Mouse (Mus musculus) midbrain, embryonic 11.5 days (tissue): ENCODE data around the gene Zfp704. TPM values are rescaled to one million over a fixed set of nuclear protein-coding genes. Genes with fewer than 3 reads are reported as not detected.

Source experiments
- ATAC-seq: fragments of 200-750 bp; cut with Nextera tagmentation; 2 replicates; pipeline ENCODE4 v1.8.0; 2017; ENCODE audit warnings: moderate TSS enrichment, moderate library complexity; ENCODE audit not compliant: low FRiP score
- DNase-seq: peaks from one replicate; pipeline ENCODE4 v3.0.0; 2015; ENCODE audit warnings: low spot score; ENCODE audit errors: missing footprints
- H3K27ac ChIP-seq: fragments of 300-500 bp; sonication (generic); 2 replicates; pipeline ENCODE4 v1.5.1; 2014; ENCODE audit warnings: low read depth, low read length
- H3K27me3 ChIP-seq: fragments of 300-500 bp; sonication (generic); 2 replicates; pipeline ENCODE4 v1.6.1; 2014; ENCODE audit warnings: mild to moderate bottlenecking, low read length, moderate library complexity, mixed read lengths; ENCODE audit not compliant: control insufficient read depth, insufficient read depth
- H3K36me3 ChIP-seq: fragments of 300-500 bp; sonication (generic); 2 replicates; pipeline ENCODE4 v1.6.1; 2014; ENCODE audit warnings: mild to moderate bottlenecking, low read length, moderate library complexity, mixed read lengths; ENCODE audit not compliant: control insufficient read depth, insufficient read depth
- H3K4me1 ChIP-seq: fragments of 300-500 bp; sonication (generic); 2 replicates; pipeline ENCODE4 v1.6.1; 2014; ENCODE audit warnings: low read length; ENCODE audit not compliant: control insufficient read depth, insufficient read depth
- H3K4me2 ChIP-seq: fragments of 300-500 bp; sonication (generic); 2 replicates; pipeline ENCODE4 v1.6.1; 2014; ENCODE audit warnings: mild to moderate bottlenecking, moderate library complexity
- H3K4me3 ChIP-seq: fragments of 300-500 bp; sonication (generic); 2 replicates; pipeline ENCODE4 v1.5.1; 2014; ENCODE audit warnings: low read depth, low read length
- H3K9ac ChIP-seq: fragments of 300-500 bp; sonication (generic); 2 replicates; pipeline ENCODE4 v1.6.1; 2014; ENCODE audit warnings: low read length
- H3K9me3 ChIP-seq: fragments of 300-500 bp; sonication (generic); 2 replicates; pipeline ENCODE4 v1.6.1; 2016; ENCODE audit warnings: low read length; ENCODE audit not compliant: control insufficient read depth
- WGBS: fragments of 180-500 bp; shearing (Covaris S2); extraction: QIAGEN DNeasy Blood & Tissue Kit; methylation state at CpG from one replicate; pipeline ENCODE4 v1.1.7; 2014; 5-methylcytosine and 5-hydroxymethylcytosine counted together
- polyA plus RNA-seq: library from polyadenylated mRNA; unstranded; fragments of >200 nt; fragmentation: Nextera tagmentation; extraction: Ambion mirVana; gene quantifications from 2 replicates; pipeline ENCODE4 v1.2.1, GENCODE M21; 2014

Gene Zfp704
- polyA plus RNA-seq, 1 experiment from 2014 or later: 5.5 TPM

GRCm38 (mm10) chr3:9499994-9500553 is 109.8 kb downstream of the Zfp704 start:
- Histone ChIP-seq H3K9ac (no peak overlapping the region), H3K27ac (no peak overlapping the region; the same call in 1 of the 2 replicates), H3K4me1 (peaks cover 15% of the 10 kb centered on the region), H3K4me3 (no peak overlapping the region), H3K36me3 (no peaks in the 10 kb centered on the region), H3K4me2 (no peak overlapping the region), H3K27me3 (no peaks in the 10 kb centered on the region), H3K9me3 (no peaks in the 10 kb centered on the region)
- ATAC-seq (peak; percentile 69), DNase-seq (no peak)
- 48% methylated on average over 8 of the region's 8 CpGs for WGBS

GRCm38 (mm10) chr3:9499489-9499888 is 110.4 kb downstream of the Zfp704 start:
- H3K4me3 ChIP-seq: no peak overlapping the region
- peaks cover 15% of the 10 kb centered on the region for H3K4me1 ChIP-seq
- H3K36me3 ChIP-seq: no peaks in the 10 kb centered on the region
- WGBS: 83% methylated on average over 5 of the region's 5 CpGs
- DNase-seq (no peak), ATAC-seq (no peak)
- H3K27me3 ChIP-seq: no peaks in the 10 kb centered on the region
- H3K9me3 ChIP-seq: no peaks in the 10 kb centered on the region
- H3K9ac ChIP-seq: no peak overlapping the region
- H3K27ac ChIP-seq: no peak overlapping the region
- H3K4me2 ChIP-seq: no peak overlapping the region

GRCm38 (mm10) chr3:9497260-9497659 is 112.6 kb downstream of the Zfp704 start:
- Histone ChIP-seq H3K9me3 (no peaks in the 10 kb centered on the region), H3K4me1 (peaks cover 15% of the 10 kb centered on the region), H3K4me3 (no peak overlapping the region), H3K9ac (no peak overlapping the region), H3K4me2 (no peak overlapping the region), H3K36me3 (no peaks in the 10 kb centered on the region), H3K27ac (no peak overlapping the region), H3K27me3 (no peaks in the 10 kb centered on the region)
- WGBS: 74% methylated on average over 5 of the region's 5 CpGs
- no peak for ATAC-seq
- DNase-seq: no peak

GRCm38 (mm10) chr3:9491766-9492283 is 118.1 kb downstream of the Zfp704 start:
- no peak overlapping the region for H3K4me2 ChIP-seq
- no peak overlapping the region for H3K4me3 ChIP-seq
- H3K9me3 ChIP-seq: no peaks in the 10 kb centered on the region
- no peaks in the 10 kb centered on the region for H3K4me1 ChIP-seq
- ATAC-seq: no peak
- WGBS: 87% methylated on average over 4 of the region's 4 CpGs
- no peak overlapping the region for H3K9ac ChIP-seq
- no peaks in the 10 kb centered on the region for H3K36me3 ChIP-seq
- no peaks in the 10 kb centered on the region for H3K27me3 ChIP-seq
- peak; percentile 8 for DNase-seq
- H3K27ac ChIP-seq: no peak overlapping the region

- 60% methylated on average over 4 of the region's 4 CpGs for WGBS
- DNase-seq (no peak), ATAC-seq (no peak)
These were observed 122.2 kb downstream of the Zfp704 start for GRCm38 (mm10) chr3:9487644-9488043.

GRCm38 (mm10) chr3:9485506-9485905 is 124.4 kb downstream of the Zfp704 start:
- Histone ChIP-seq H3K27ac (no peak overlapping the region), H3K27me3 (no peaks in the 10 kb centered on the region), H3K4me2 (no peak overlapping the region), H3K4me1 (no peaks in the 10 kb centered on the region), H3K9me3 (no peaks in the 10 kb centered on the region), H3K4me3 (no peak overlapping the region), H3K9ac (no peak overlapping the region), H3K36me3 (no peaks in the 10 kb centered on the region)
- peak; percentile 51 for DNase-seq
- WGBS: 86% methylated on average over 3 of the region's 3 CpGs
- no peak for ATAC-seq

More at GRCm38 (mm10) chr3:9487644-9488043, 122.2 kb downstream of the Zfp704 start:
- Histone ChIP-seq H3K9ac (no peak overlapping the region), H3K4me1 (no peaks in the 10 kb centered on the region), H3K27me3 (no peaks in the 10 kb centered on the region), H3K4me2 (no peak overlapping the region), H3K9me3 (no peaks in the 10 kb centered on the region), H3K4me3 (no peak overlapping the region), H3K36me3 (no peaks in the 10 kb centered on the region), H3K27ac (no peak overlapping the region)

- H3K9me3 ChIP-seq: no peaks in the 10 kb centered on the region
- peak; percentile 57 for DNase-seq
- no peaks in the 10 kb centered on the region for H3K27me3 ChIP-seq
- H3K27ac ChIP-seq: no peak overlapping the region
- no peak for ATAC-seq
- H3K4me1 ChIP-seq: no peaks in the 10 kb centered on the region
- 88% methylated on average over 4 of the region's 4 CpGs for WGBS
- H3K36me3 ChIP-seq: no peaks in the 10 kb centered on the region
- H3K4me2 ChIP-seq: no peak overlapping the region
- H3K9ac ChIP-seq: no peak overlapping the region
- no peak overlapping the region for H3K4me3 ChIP-seq
These were observed 127.9 kb downstream of the Zfp704 start for GRCm38 (mm10) chr3:9481956-9482355.

- peak; percentile 12 for DNase-seq
- Histone ChIP-seq H3K27ac (no peak overlapping the region), H3K4me1 (no peaks in the 10 kb centered on the region), H3K36me3 (no peaks in the 10 kb centered on the region), H3K9me3 (no peaks in the 10 kb centered on the region), H3K4me3 (no peak overlapping the region), H3K27me3 (no peaks in the 10 kb centered on the region), H3K4me2 (no peak overlapping the region), H3K9ac (no peak overlapping the region)
- 86% methylated on average over 6 of the region's 6 CpGs for WGBS
- no peak for ATAC-seq
These were observed 128.5 kb downstream of the Zfp704 start for GRCm38 (mm10) chr3:9481358-9481757.

GRCm38 (mm10) chr3:9480936-9481335 is 128.9 kb downstream of the Zfp704 start:
- Histone ChIP-seq H3K27me3 (no peaks in the 10 kb centered on the region), H3K36me3 (no peaks in the 10 kb centered on the region), H3K4me1 (no peaks in the 10 kb centered on the region), H3K9ac (no peak overlapping the region), H3K4me2 (no peak overlapping the region), H3K4me3 (no peak overlapping the region), H3K27ac (no peak overlapping the region), H3K9me3 (no peaks in the 10 kb centered on the region)
- no peak for ATAC-seq
- WGBS: 85% methylated on average over 5 of the region's 5 CpGs
- DNase-seq: peak; percentile 12
